Mouse (Mus musculus): ENCODE measurements around the gene Rspry1. TPM values are rescaled to one million over a fixed set of nuclear protein-coding genes. Genes with fewer than 3 reads are reported as not detected.

Rspry1 gene
- total and polyA plus RNA-seq, 2 experiments from 2014 or later = 35.9 to 42.7 TPM

DNA sequence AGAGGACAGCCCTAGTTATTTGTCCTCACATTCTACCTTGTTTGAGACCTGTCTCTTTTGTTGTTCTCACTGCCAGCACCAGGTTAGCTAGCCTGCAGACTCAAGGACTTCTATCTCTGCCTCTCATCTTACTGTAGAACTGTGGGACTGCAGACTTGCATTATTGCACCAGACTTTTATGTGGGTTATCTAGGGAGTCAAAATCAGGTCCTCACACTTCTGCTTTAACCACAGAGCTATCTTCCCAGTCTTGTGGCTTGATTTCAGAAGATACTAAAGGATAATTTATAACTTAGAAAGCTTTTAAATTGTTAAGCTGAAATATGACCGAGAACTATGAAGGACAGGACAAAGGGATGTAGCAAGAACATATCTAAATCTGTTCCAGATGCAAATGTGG, 23.1 kb downstream of the Rspry1 start:
- TF ChIP-seq CTCF (IDR thresholded peaks at IDR 0.05) = no peak
- WGBS = 88% methylated on average over 1 of the region's 1 CpGs

DNA sequence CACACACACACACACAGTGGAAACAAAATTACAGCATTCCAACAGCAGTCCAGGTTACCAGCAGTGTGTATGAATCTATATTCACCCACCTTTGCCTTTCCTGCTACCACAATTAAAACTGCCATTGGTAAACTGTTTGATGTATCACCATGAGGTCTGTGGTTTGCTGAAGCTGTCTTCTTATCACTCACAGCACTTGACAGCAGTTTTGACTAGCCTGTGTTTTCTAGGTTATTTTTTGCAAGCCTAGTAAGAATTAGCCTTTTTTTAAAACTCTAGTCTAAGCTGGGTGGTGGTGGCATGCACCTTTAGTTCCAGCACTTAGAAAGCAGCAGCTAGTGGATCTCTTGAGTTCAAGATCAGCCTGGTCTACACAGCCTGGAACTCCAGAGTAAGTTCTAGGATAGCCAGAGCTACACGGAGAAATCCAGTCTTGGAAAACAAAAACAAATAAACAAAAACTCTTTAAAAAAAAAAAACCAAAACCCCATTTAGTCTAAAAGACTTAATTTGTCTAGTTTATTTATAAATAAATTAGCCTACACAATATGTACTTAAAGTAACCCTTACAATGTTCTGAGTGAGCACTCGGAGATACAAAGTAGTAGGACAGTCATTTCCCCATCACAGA, 31.9 kb downstream of the Rspry1 start:
- no peak overlapping the region for H3K9ac ChIP-seq (replicated peaks; ENCODE audit: low read length, poor library complexity, severe bottlenecking)
- H3K27me3 ChIP-seq (ENCODE audit: insufficient read depth, low read length) = no peaks in the 10 kb centered on the region
- H3K4me3 ChIP-seq (ENCODE audit: low read depth, low read length) = no peak overlapping the region
- no peak for DNase-seq (ENCODE audit: low spot score)
- H3K4me1 ChIP-seq (ENCODE audit: insufficient read depth, low read length) = no peaks in the 10 kb centered on the region
- TF ChIP-seq CTCF (IDR thresholded peaks at IDR 0.05) = no peak
- no peaks in the 10 kb centered on the region for H3K9me3 ChIP-seq (ENCODE audit: low read length)
- no peak for ATAC-seq (ENCODE audit: low FRiP score)
- WGBS = 95% methylated on average over 2 of the region's 2 CpGs
- peaks cover 49% of the 10 kb centered on the region for H3K36me3 ChIP-seq (ENCODE audit: insufficient read depth, low read length)
- no peak overlapping the region for H3K27ac ChIP-seq (ENCODE audit: low read depth, low read length)
- H3K4me2 ChIP-seq (ENCODE audit: low read depth, low read length, poor library complexity, severe bottlenecking) = no peak overlapping the region

More for the DNA sequence above, 23.1 kb downstream of the Rspry1 start:
- H3K4me3 ChIP-seq (ENCODE audit: low read depth, low read length) = no peak overlapping the region
- no peak overlapping the region for H3K4me2 ChIP-seq (ENCODE audit: low read depth, low read length, poor library complexity, severe bottlenecking)
- H3K36me3 ChIP-seq (ENCODE audit: insufficient read depth, low read length) = peaks cover 6% of the 10 kb centered on the region; the same call in 1 of the 2 replicates
- DNase-seq (ENCODE audit: low spot score) (no peak), ATAC-seq (ENCODE audit: low FRiP score) (no peak)
- H3K9ac ChIP-seq (replicated peaks; ENCODE audit: low read length, poor library complexity, severe bottlenecking) = no peak overlapping the region
- H3K27ac ChIP-seq (ENCODE audit: low read depth, low read length) = no peak overlapping the region
- no peaks in the 10 kb centered on the region for H3K27me3 ChIP-seq (ENCODE audit: insufficient read depth, low read length)
- no peaks in the 10 kb centered on the region for H3K4me1 ChIP-seq (ENCODE audit: insufficient read depth, low read length)
- H3K9me3 ChIP-seq (ENCODE audit: low read length) = no peaks in the 10 kb centered on the region

DNA sequence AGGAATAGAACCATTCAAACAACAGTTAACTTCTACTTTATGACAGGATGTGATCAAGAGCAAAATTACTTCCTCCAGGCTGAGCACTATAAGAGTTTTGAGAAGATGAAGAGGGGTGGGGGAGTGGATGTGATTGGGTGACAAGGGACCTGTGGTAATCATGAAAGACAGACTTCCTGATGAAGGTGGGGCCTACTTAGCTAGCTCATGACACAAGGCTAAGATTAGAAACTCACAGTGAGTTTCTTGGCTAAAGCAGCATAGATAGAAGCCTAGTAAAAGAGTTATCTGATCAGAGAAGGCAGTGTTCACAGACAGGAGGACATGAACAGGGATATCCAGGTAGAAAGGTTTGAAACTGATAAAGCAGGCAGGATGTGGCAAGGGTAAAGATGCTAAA, 32.5 kb downstream of the Rspry1 start:
- TF ChIP-seq CTCF (IDR thresholded peaks at IDR 0.05) = no peak
- Histone ChIP-seq H3K4me1 (ENCODE audit: insufficient read depth, low read length) (no peaks in the 10 kb centered on the region), H3K9ac (replicated peaks; ENCODE audit: low read length, poor library complexity, severe bottlenecking) (no peak overlapping the region), H3K4me2 (ENCODE audit: low read depth, low read length, poor library complexity, severe bottlenecking) (no peak overlapping the region), H3K36me3 (ENCODE audit: insufficient read depth, low read length) (peaks cover 50% of the 10 kb centered on the region), H3K27me3 (ENCODE audit: insufficient read depth, low read length) (no peaks in the 10 kb centered on the region), H3K9me3 (ENCODE audit: low read length) (no peaks in the 10 kb centered on the region), H3K27ac (ENCODE audit: low read depth, low read length) (no peak overlapping the region), H3K4me3 (ENCODE audit: low read depth, low read length) (no peak overlapping the region)
- ATAC-seq (ENCODE audit: low FRiP score) = no peak
- DNase-seq (ENCODE audit: low spot score) = no peak

DNA sequence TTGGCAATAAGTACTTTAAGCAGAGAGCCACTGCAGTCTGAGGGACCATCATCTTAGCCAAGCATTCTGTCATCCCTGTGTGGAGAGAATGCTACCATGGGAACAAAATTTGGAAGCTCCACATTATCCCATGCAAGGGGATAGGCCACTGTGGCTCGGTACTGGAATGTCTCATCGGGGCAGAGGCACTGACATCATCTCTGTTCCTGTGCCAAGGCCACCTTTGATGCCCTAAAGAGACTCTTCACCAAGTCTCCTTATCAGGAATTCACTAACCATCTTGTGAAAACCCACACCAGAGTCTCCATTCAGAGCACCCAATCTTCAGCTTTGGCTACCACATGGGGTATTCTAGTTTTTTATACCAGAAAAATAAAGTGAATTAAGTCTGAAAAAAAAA, 39.4 kb downstream of the Rspry1 start:
- Histone ChIP-seq H3K4me1 (ENCODE audit: insufficient read depth, low read length) (no peaks in the 10 kb centered on the region), H3K4me2 (ENCODE audit: low read depth, low read length, poor library complexity, severe bottlenecking) (no peak overlapping the region), H3K9me3 (ENCODE audit: low read length) (no peaks in the 10 kb centered on the region), H3K27me3 (ENCODE audit: insufficient read depth, low read length) (no peaks in the 10 kb centered on the region), H3K9ac (replicated peaks; ENCODE audit: low read length, poor library complexity, severe bottlenecking) (no peak overlapping the region), H3K4me3 (ENCODE audit: low read depth, low read length) (no peak overlapping the region), H3K27ac (ENCODE audit: low read depth, low read length) (no peak overlapping the region), H3K36me3 (ENCODE audit: insufficient read depth, low read length) (peaks cover 48% of the 10 kb centered on the region)
- whole genome bisulfite sequencing = 93% methylated on average over 2 of the region's 2 CpGs
- TF ChIP-seq CTCF (IDR thresholded peaks at IDR 0.05) = no peak
- no peak for ATAC-seq (ENCODE audit: low FRiP score)
- no peak for DNase-seq (ENCODE audit: low spot score)

DNA sequence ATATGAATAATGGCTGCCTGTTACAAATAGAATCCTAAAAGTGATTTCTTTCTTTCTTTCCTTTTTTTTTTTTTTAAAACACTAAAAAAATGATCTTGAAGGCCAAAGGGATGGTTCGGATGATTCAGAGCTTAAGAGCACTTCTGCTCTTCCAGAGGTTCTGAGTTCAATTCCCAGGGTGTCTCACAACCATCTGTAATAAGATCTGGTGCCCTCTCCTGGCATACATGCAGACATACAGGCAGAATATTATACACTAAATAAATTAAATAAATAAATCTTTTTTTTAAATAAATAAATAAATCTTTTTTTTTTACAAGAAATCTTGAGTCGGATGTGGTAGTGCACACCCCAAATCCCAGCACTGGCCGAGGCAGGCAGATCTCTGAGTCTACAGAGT, 40.2 kb downstream of the Rspry1 start:
- Histone ChIP-seq H3K36me3 (ENCODE audit: insufficient read depth, low read length) (peaks cover 50% of the 10 kb centered on the region), H3K9ac (replicated peaks; ENCODE audit: low read length, poor library complexity, severe bottlenecking) (no peak overlapping the region), H3K4me3 (ENCODE audit: low read depth, low read length) (no peak overlapping the region), H3K4me1 (ENCODE audit: insufficient read depth, low read length) (no peaks in the 10 kb centered on the region), H3K9me3 (ENCODE audit: low read length) (no peaks in the 10 kb centered on the region), H3K27ac (ENCODE audit: low read depth, low read length) (no peak overlapping the region), H3K27me3 (ENCODE audit: insufficient read depth, low read length) (no peaks in the 10 kb centered on the region), H3K4me2 (ENCODE audit: low read depth, low read length, poor library complexity, severe bottlenecking) (no peak overlapping the region)
- ATAC-seq (ENCODE audit: low FRiP score) (no peak), DNase-seq (ENCODE audit: low spot score) (no peak)
- TF ChIP-seq CTCF (IDR thresholded peaks at IDR 0.05) = 0 out of 2 replicates have a peak, but pooled peaks have one; percentile 15
- WGBS = 90% methylated on average over 3 of the region's 3 CpGs

DNA sequence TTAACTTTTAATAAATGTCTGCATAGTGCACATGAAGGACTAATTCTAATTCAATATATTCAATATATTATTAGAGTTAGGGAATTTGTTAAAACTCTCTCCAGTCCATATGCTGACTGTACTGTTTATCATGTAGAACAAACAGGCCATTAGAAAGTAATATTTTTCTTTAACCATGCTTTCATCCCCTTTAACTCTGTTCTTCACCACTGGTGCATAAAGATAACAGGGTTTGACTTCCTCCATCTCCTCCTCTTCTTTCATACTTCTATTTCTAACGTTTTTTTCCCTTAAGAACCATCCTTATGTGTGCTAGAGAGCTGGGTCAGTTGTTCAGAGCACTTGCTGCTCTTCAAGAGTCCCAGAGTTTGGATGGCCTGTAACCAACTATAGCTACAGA, 43.5 kb downstream of the Rspry1 start:
- H3K27ac ChIP-seq (ENCODE audit: low read depth, low read length) = no peak overlapping the region
- H3K4me2 ChIP-seq (ENCODE audit: low read depth, low read length, poor library complexity, severe bottlenecking) = no peak overlapping the region
- no peaks in the 10 kb centered on the region for H3K9me3 ChIP-seq (ENCODE audit: low read length)
- H3K27me3 ChIP-seq (ENCODE audit: insufficient read depth, low read length) = no peaks in the 10 kb centered on the region
- no peak overlapping the region for H3K9ac ChIP-seq (replicated peaks; ENCODE audit: low read length, poor library complexity, severe bottlenecking)
- ATAC-seq (ENCODE audit: low FRiP score) (no peak), DNase-seq (ENCODE audit: low spot score) (no peak)
- no peaks in the 10 kb centered on the region for H3K4me1 ChIP-seq (ENCODE audit: insufficient read depth, low read length)
- H3K4me3 ChIP-seq (ENCODE audit: low read depth, low read length) = no peak overlapping the region
- peaks cover 33% of the 10 kb centered on the region for H3K36me3 ChIP-seq (ENCODE audit: insufficient read depth, low read length)
- WGBS = 50% methylated on average over 1 of the region's 1 CpGs
- no peak for TF ChIP-seq CTCF (IDR thresholded peaks at IDR 0.05)

Measured in midbrain, postnatal 0 days (tissue).